Mouse (Mus musculus) heart, postnatal 0 days (tissue): ENCODE data around the gene Tnfsf8.

Source experiments
- CTCF ChIP-seq: IDR thresholded peaks from 2 replicates; pipeline ENCODE4 v1.5.1; 2016; ENCODE audit warnings: antibody characterized with exemption, control low read depth, low read depth
- EP300 ChIP-seq: IDR thresholded peaks from 2 replicates; pipeline ENCODE4 v1.6.1; 2016; ENCODE audit warnings: antibody characterized with exemption, low read depth

DNA sequence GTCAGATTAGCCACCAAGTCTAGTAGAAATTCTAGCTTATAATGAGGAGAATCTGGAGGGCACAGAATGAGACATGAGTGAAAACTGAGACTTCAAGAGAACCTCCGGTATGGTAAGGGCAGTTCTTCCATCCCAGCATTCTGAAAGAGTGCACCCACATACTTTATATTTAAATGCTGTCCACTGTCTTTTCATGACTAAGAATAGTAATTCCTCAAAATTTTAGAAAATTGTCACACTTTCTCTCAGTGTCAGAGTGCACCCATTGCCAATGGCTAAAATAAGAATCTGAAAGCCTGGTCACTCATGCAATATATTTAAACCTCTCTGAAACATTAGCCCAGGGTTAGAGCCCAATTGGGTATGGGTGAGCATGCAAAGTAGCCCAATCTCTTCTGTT, 47.4 kb upstream of the Tnfsf8 start:
- TF ChIP-seq CTCF: no peak
- no peak for TF ChIP-seq EP300
